Comparison of ENCODE assay signal across 9 mouse cellular contexts in the genomic region with DNA sequence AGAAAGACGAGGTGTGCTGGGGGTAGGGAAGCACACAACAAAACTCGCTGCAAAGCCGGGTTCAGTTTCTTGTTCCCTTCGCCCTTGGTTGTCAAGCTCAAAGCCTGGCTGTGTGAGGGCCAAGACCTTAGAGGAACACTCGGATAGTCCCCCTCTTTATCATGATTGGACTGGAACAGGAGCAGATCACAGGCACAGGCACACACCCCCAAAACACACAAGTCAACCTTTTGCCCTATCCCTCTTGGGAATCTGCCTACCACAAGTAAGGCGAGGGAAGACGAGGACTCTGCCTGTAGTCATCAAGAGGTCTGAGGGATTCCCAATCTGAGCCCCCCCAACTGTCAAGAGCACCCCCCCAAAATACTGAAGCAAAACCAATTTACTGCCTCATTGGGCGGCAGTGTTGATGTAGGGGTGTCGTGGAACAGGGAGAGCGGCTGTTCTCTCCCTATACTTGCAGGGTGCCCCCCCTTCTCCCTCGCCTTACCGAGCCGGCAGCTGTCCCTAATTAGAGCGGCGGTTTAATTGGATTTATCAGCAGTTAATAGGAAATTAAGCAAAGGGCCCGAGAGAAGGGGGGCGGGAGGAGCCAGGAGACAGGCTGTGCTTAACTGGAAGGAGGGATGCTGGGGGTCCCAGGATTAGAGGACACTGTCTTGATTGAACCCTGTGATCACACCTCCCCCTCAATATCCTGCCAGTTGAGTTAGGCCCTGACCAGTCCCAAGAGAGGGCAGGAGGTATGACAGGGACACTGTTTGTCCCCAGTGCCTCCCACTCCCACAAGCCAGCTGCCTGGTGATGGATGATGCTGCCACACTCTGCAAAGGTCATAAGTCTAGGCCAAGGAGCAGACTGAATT. TPM values are rescaled to one million over a fixed set of nuclear protein-coding genes. Genes with fewer than 3 reads are reported as not detected.
DNase-seq lines count a peak whose midpoint lies in the region; ATAC-seq lines count a peak whose summit lies in the region.
"Had no signal": no experiment of that assay in that cellular context is flagged by ENCODE, and none has a peak within 500 bp of the region (broad histone marks: within the 10 kb centered on the region; RNA-seq: fewer than 3 reads in every experiment).

No protein-coding gene starts in this region.

- H3K4me2 ChIP-seq in limb, embryonic 11.5 days (ENCODE audit: low read depth, severe bottlenecking) = peak overlapping the region; percentile 61
- H3K4me2 ChIP-seq in stomach, embryonic 14.5 days (replicated peaks; ENCODE audit: low read depth, low read length) = peak overlapping the region; percentile 62; the same call in 1 of the 2 replicates

- no peaks in the 10 kb centered on the region; the same call in 1 of the 2 replicates for H3K36me3 ChIP-seq in embryonic facial prominence, embryonic 10.5 days (replicated peaks)
- H3K36me3 ChIP-seq in limb, embryonic 11.5 days (ENCODE audit: control insufficient read depth, insufficient read depth, low read length) = no peaks in the 10 kb centered on the region; the same call in 1 of the 2 replicates
- H3K36me3 ChIP-seq in stomach, embryonic 14.5 days (ENCODE audit: control insufficient read depth, insufficient read depth, low read length) = no peaks in the 10 kb centered on the region

- ATAC-seq in limb, embryonic 11.5 days (ENCODE audit: insufficient number of reproducible peaks, low FRiP score, low TSS enrichment, low read depth) = no peak
- no peak for ATAC-seq in stomach, embryonic 14.5 days (ENCODE audit: insufficient number of reproducible peaks, insufficient read depth, low FRiP score, low read depth)

- H3K27me3 ChIP-seq in embryonic facial prominence, embryonic 10.5 days (replicated peaks; ENCODE audit: low read depth, poor library complexity, severe bottlenecking) = peaks cover 96% of the 10 kb centered on the region
- H3K27me3 ChIP-seq in limb, embryonic 11.5 days (ENCODE audit: control insufficient read depth, insufficient read depth, low read length) = peaks cover 51% of the 10 kb centered on the region
- H3K27me3 ChIP-seq in stomach, embryonic 14.5 days (ENCODE audit: control insufficient read depth, insufficient read depth, low read length) = peaks cover 24% of the 10 kb centered on the region

- 3% methylated on average over 17 of the region's 17 CpGs for WGBS in embryonic facial prominence, embryonic 10.5 days
- 1% methylated on average over 17 of the region's 17 CpGs for WGBS in limb, embryonic 11.5 days
- WGBS in stomach, embryonic 14.5 days = 17% methylated on average over 17 of the region's 17 CpGs

- H3K4me1 ChIP-seq in embryonic facial prominence, embryonic 10.5 days = peaks cover 73% of the 10 kb centered on the region
- H3K4me1 ChIP-seq in limb, embryonic 11.5 days (ENCODE audit: control insufficient read depth, insufficient read depth, low read length) = peaks cover 61% of the 10 kb centered on the region
- peaks cover 21% of the 10 kb centered on the region; the same call in 1 of the 2 replicates for H3K4me1 ChIP-seq in stomach, embryonic 14.5 days (ENCODE audit: control insufficient read depth, insufficient read depth, low read length)

- peak overlapping the region; percentile 70 for H3K27ac ChIP-seq in embryonic facial prominence, embryonic 10.5 days (replicated peaks)
- H3K27ac ChIP-seq in limb, embryonic 11.5 days (replicated peaks; ENCODE audit: low read depth, low read length) = no peak overlapping the region
- H3K27ac ChIP-seq in stomach, embryonic 14.5 days (ENCODE audit: low read length) = 0 out of 2 replicates have a peak overlapping the region, but pooled peaks have one; percentile 6

- DNase-seq in right cerebral cortex, postnatal 25 days = peak; percentile 51
- DNase-seq in right cerebral cortex, adult 18-20 months = no peak
- peak; percentile 26 for DNase-seq in embryonic facial prominence, embryonic 10.5 days (ENCODE audit: low spot score)
- DNase-seq in limb, embryonic 11.5 days (ENCODE audit: low spot score) = peak; percentile 36
- no peak for DNase-seq in adrenal gland, adult (ENCODE audit: inconsistent age in 2 of 2, low spot score in 1 of 2)
- DNase-seq in ovary, postnatal 14 days (ENCODE audit: low spot score) = no peak
- DNase-seq in adrenal gland, postnatal 14 days = no peak

- peak overlapping the region; percentile 60 for H3K4me3 ChIP-seq in embryonic facial prominence, embryonic 10.5 days
- H3K4me3 ChIP-seq in limb, embryonic 11.5 days (ENCODE audit: low read depth, low read length) = peak overlapping the region; percentile 31; the same call in 1 of the 2 replicates
- no peak overlapping the region for H3K4me3 ChIP-seq in stomach, embryonic 14.5 days (ENCODE audit: low read depth, low read length)

- H3K9me3 ChIP-seq in embryonic facial prominence, embryonic 10.5 days = no peaks in the 10 kb centered on the region
- H3K9me3 ChIP-seq in limb, embryonic 11.5 days (ENCODE audit: control insufficient read depth, low read length) = no peaks in the 10 kb centered on the region
- H3K9me3 ChIP-seq in stomach, embryonic 14.5 days (ENCODE audit: control insufficient read depth, low read depth, low read length) = no peaks in the 10 kb centered on the region

- no peak overlapping the region for H3K9ac ChIP-seq in limb, embryonic 11.5 days (ENCODE audit: low read length)
- H3K9ac ChIP-seq in stomach, embryonic 14.5 days (replicated peaks; ENCODE audit: low read depth, low read length) = no peak overlapping the region

RNA-seq across cellular contexts. Expression of gene Ndufa4l2, which starts 4.7 kb away (rescaled TPM):
- polyA plus RNA-seq in embryonic facial prominence, embryonic 10.5 days (2016; fragmentation: Nextera tagmentation; extraction: Ambion mirVana) = 2.2 and 4.5 TPM in 2 replicates
- 0.48 and 0.96 TPM in 2 replicates for polyA plus RNA-seq in limb, embryonic 11.5 days (2014; fragmentation: Nextera tagmentation; extraction: Ambion mirVana)
- 81.3 and 84.3 TPM in 2 replicates for polyA plus RNA-seq in stomach, embryonic 14.5 days (2014; fragmentation: Nextera tagmentation; extraction: Ambion mirVana)
- 53.5 and 55.7 TPM in 2 replicates for total RNA-seq in adrenal gland, postnatal 14 days (2021)
- total RNA-seq: neutrophil, adult 5-6 weeks had no signal

RNA-seq across cellular contexts. Expression of gene Stac3, which starts 8.6 kb away (rescaled TPM):
- 0.57 and 0.58 TPM in 2 replicates for polyA plus RNA-seq in embryonic facial prominence, embryonic 10.5 days (2016; fragmentation: Nextera tagmentation; extraction: Ambion mirVana)
- 0.21 and 0.34 TPM in 2 replicates for polyA plus RNA-seq in limb, embryonic 11.5 days (2014; fragmentation: Nextera tagmentation; extraction: Ambion mirVana)
- polyA plus RNA-seq in stomach, embryonic 14.5 days (2014; fragmentation: Nextera tagmentation; extraction: Ambion mirVana) = 0.32 and 0.48 TPM in 2 replicates
- total RNA-seq in adrenal gland, postnatal 14 days (2021) = 1.7 and 2.7 TPM in 2 replicates

RNA-seq across cellular contexts. Expression of gene Shmt2, which starts 12.2 kb away (rescaled TPM):
- 110 and 129 TPM in 2 replicates for polyA plus RNA-seq in embryonic facial prominence, embryonic 10.5 days (2016; fragmentation: Nextera tagmentation; extraction: Ambion mirVana)
- polyA plus RNA-seq in limb, embryonic 11.5 days (2014; fragmentation: Nextera tagmentation; extraction: Ambion mirVana) = 102 and 104 TPM in 2 replicates
- 107 and 121 TPM in 2 replicates for polyA plus RNA-seq in stomach, embryonic 14.5 days (2014; fragmentation: Nextera tagmentation; extraction: Ambion mirVana)
- total RNA-seq in adrenal gland, postnatal 14 days (2021) = 50.9 and 57.3 TPM in 2 replicates

RNA-seq across cellular contexts. Expression of gene Nxph4, which starts 24.3 kb away (rescaled TPM):
- polyA plus RNA-seq in embryonic facial prominence, embryonic 10.5 days (2016; fragmentation: Nextera tagmentation; extraction: Ambion mirVana) = 5.2 and 9.7 TPM in 2 replicates
- 0.95 and 1.2 TPM in 2 replicates for polyA plus RNA-seq in limb, embryonic 11.5 days (2014; fragmentation: Nextera tagmentation; extraction: Ambion mirVana)
- 3.8 and 4.8 TPM in 2 replicates for polyA plus RNA-seq in stomach, embryonic 14.5 days (2014; fragmentation: Nextera tagmentation; extraction: Ambion mirVana)
- 7.4 and 8.0 TPM in 2 replicates for total RNA-seq in adrenal gland, postnatal 14 days (2021)
- total RNA-seq: neutrophil, adult 5-6 weeks had no signal

Comparison
In these comparisons a context has a peak if more than half of its experiments do, and no peak if none do; other contexts are left out.
1. DNase-seq: peak in right cerebral cortex, postnatal 25 days (single experiment), embryonic facial prominence, embryonic 10.5 days (single experiment) and limb, embryonic 11.5 days (single experiment); none in right cerebral cortex, adult 18-20 months (single experiment), adrenal gland, adult (0 of 2), ovary, postnatal 14 days (single experiment) and adrenal gland, postnatal 14 days (single experiment).
2. RNA of gene Ndufa4l2, which starts 4.7 kb away (polyA plus RNA-seq): 81.3 to 84.3 TPM in stomach, embryonic 14.5 days; 2.2 to 4.5 TPM in embryonic facial prominence, embryonic 10.5 days and 0.48 to 0.96 TPM in limb, embryonic 11.5 days; every median in the first group is over 10 times any median in the second.